Mouse (Mus musculus): ENCODE measurements at regions not wholly inside any gene's neighbourhood (a gene's known extent, or its start where the extent isn't known, plus 50 kb on each side); places are given as distances from the start of the nearest gene placed in this dataset.

GRCm38 (mm10) chr10:121150668-121151067, 116.9 kb downstream of the Wif1 start:
- Histone ChIP-seq H3K4me1 (no peaks in the 10 kb centered on the region), H3K9me3 (replicated peaks) (no peaks in the 10 kb centered on the region), H3K27me3 (ENCODE audit: low read depth, poor library complexity, severe bottlenecking) (no peaks in the 10 kb centered on the region), H3K36me3 (no peaks in the 10 kb centered on the region), H3K4me3 (no peak overlapping the region), H3K27ac (replicated peaks) (no peak overlapping the region)
- 93% methylated on average over 9 of the region's 9 CpGs for WGBS
- DNase-seq (ENCODE audit: low spot score): no peak

- no peaks in the 10 kb centered on the region for H3K9me3 ChIP-seq (replicated peaks)
- no peaks in the 10 kb centered on the region for H3K27me3 ChIP-seq (ENCODE audit: low read depth, poor library complexity, severe bottlenecking)
- no peak overlapping the region for H3K27ac ChIP-seq (replicated peaks)
- 77% methylated on average over 4 of the region's 4 CpGs for WGBS
- H3K36me3 ChIP-seq: no peaks in the 10 kb centered on the region
- no peak overlapping the region for H3K4me3 ChIP-seq
- no peaks in the 10 kb centered on the region for H3K4me1 ChIP-seq
- DNase-seq (ENCODE audit: low spot score): no peak
These were observed 119.9 kb downstream of the Wif1 start for GRCm38 (mm10) chr10:121153625-121154024.

- no peak for DNase-seq (ENCODE audit: low spot score)
- Histone ChIP-seq H3K4me3 (no peak overlapping the region), H3K36me3 (no peaks in the 10 kb centered on the region), H3K9me3 (replicated peaks) (peaks cover 8% of the 10 kb centered on the region; the same call in 1 of the 2 replicates), H3K27me3 (ENCODE audit: low read depth, poor library complexity, severe bottlenecking) (no peaks in the 10 kb centered on the region), H3K4me1 (peaks cover 7% of the 10 kb centered on the region), H3K27ac (replicated peaks) (no peak overlapping the region)
- WGBS: 57% methylated on average over 7 of the region's 7 CpGs
These were observed 126.7 kb downstream of the Wif1 start for GRCm38 (mm10) chr10:121160499-121160898.

- Histone ChIP-seq H3K4me1 (peaks cover 7% of the 10 kb centered on the region), H3K9me3 (replicated peaks) (peaks cover 8% of the 10 kb centered on the region; the same call in 1 of the 2 replicates), H3K36me3 (no peaks in the 10 kb centered on the region), H3K27ac (replicated peaks) (no peak overlapping the region), H3K4me3 (no peak overlapping the region), H3K27me3 (ENCODE audit: low read depth, poor library complexity, severe bottlenecking) (no peaks in the 10 kb centered on the region)
- DNase-seq (ENCODE audit: low spot score): no peak
- 92% methylated on average over 11 of the region's 11 CpGs for WGBS
These were observed 127.4 kb downstream of the Wif1 start for GRCm38 (mm10) chr10:121161201-121161600.

GRCm38 (mm10) chr10:121174022-121174421, 140.3 kb downstream of the Wif1 start:
- Histone ChIP-seq H3K36me3 (no peaks in the 10 kb centered on the region), H3K27ac (replicated peaks) (no peak overlapping the region), H3K27me3 (ENCODE audit: low read depth, poor library complexity, severe bottlenecking) (no peaks in the 10 kb centered on the region), H3K4me3 (no peak overlapping the region), H3K9me3 (replicated peaks) (no peaks in the 10 kb centered on the region), H3K4me1 (no peaks in the 10 kb centered on the region)
- 92% methylated on average over 9 of the region's 9 CpGs for WGBS
- DNase-seq (ENCODE audit: low spot score): no peak

- Histone ChIP-seq H3K36me3 (no peaks in the 10 kb centered on the region), H3K27me3 (ENCODE audit: low read depth, poor library complexity, severe bottlenecking) (no peaks in the 10 kb centered on the region), H3K27ac (replicated peaks) (no peak overlapping the region), H3K9me3 (replicated peaks) (no peaks in the 10 kb centered on the region), H3K4me3 (no peak overlapping the region), H3K4me1 (no peaks in the 10 kb centered on the region)
- no peak for DNase-seq (ENCODE audit: low spot score)
- WGBS: 95% methylated on average over 7 of the region's 7 CpGs
These were observed 155.4 kb downstream of the Wif1 start for GRCm38 (mm10) chr10:121189139-121189538.

GRCm38 (mm10) chr10:121199236-121199635, 151.8 kb downstream of the Tbc1d30 start:
- H3K27ac ChIP-seq (replicated peaks): no peak overlapping the region
- H3K27me3 ChIP-seq (ENCODE audit: low read depth, poor library complexity, severe bottlenecking): peaks cover 33% of the 10 kb centered on the region
- no peak for DNase-seq (ENCODE audit: low spot score)
- H3K9me3 ChIP-seq (replicated peaks): no peaks in the 10 kb centered on the region
- no peak overlapping the region for H3K4me3 ChIP-seq
- H3K36me3 ChIP-seq: no peaks in the 10 kb centered on the region
- WGBS: 72% methylated on average over 2 of the region's 2 CpGs
- H3K4me1 ChIP-seq: no peaks in the 10 kb centered on the region

- no peaks in the 10 kb centered on the region for H3K36me3 ChIP-seq
- DNase-seq (ENCODE audit: low spot score): peak; percentile 15
- no peak overlapping the region for H3K4me3 ChIP-seq
- WGBS: 92% methylated on average over 7 of the region's 7 CpGs
- H3K9me3 ChIP-seq (replicated peaks): no peaks in the 10 kb centered on the region
- H3K27ac ChIP-seq (replicated peaks): no peak overlapping the region
- peaks cover 18% of the 10 kb centered on the region for H3K4me1 ChIP-seq
- peaks cover 50% of the 10 kb centered on the region for H3K27me3 ChIP-seq (ENCODE audit: low read depth, poor library complexity, severe bottlenecking)
These were observed 148.5 kb downstream of the Tbc1d30 start for GRCm38 (mm10) chr10:121202531-121202930.

- peaks cover 50% of the 10 kb centered on the region for H3K27me3 ChIP-seq (ENCODE audit: low read depth, poor library complexity, severe bottlenecking)
- peak; percentile 13 for DNase-seq (ENCODE audit: low spot score)
- WGBS: 86% methylated on average over 11 of the region's 11 CpGs
These were observed 145.5 kb downstream of the Tbc1d30 start for GRCm38 (mm10) chr10:121205551-121205950.

GRCm38 (mm10) chr10:121206002-121206742, 144.9 kb downstream of the Tbc1d30 start:
- Histone ChIP-seq H3K36me3 (no peaks in the 10 kb centered on the region), H3K27ac (replicated peaks) (peak overlapping the region; percentile 74), H3K4me3 (0 out of 2 replicates have a peak overlapping the region, but pooled peaks have one; percentile 2), H3K27me3 (ENCODE audit: low read depth, poor library complexity, severe bottlenecking) (peaks cover 50% of the 10 kb centered on the region), H3K4me1 (peaks cover 18% of the 10 kb centered on the region), H3K9me3 (replicated peaks) (no peaks in the 10 kb centered on the region)
- DNase-seq (ENCODE audit: low spot score): peak; percentile 65
- WGBS: 16% methylated on average over 15 of the region's 15 CpGs

More at GRCm38 (mm10) chr10:121205551-121205950, 145.5 kb downstream of the Tbc1d30 start:
- Histone ChIP-seq H3K4me1 (peaks cover 18% of the 10 kb centered on the region), H3K27ac (replicated peaks) (peak overlapping the region; percentile 74; the same call in 1 of the 2 replicates), H3K9me3 (replicated peaks) (no peaks in the 10 kb centered on the region), H3K4me3 (no peak overlapping the region), H3K36me3 (no peaks in the 10 kb centered on the region)

GRCm38 (mm10) chr10:121206743-121207039, 144.4 kb downstream of the Tbc1d30 start:
- 54% methylated on average over 3 of the region's 3 CpGs for WGBS
- Histone ChIP-seq H3K4me3 (0 out of 2 replicates have a peak overlapping the region, but pooled peaks have one; percentile 2), H3K27ac (replicated peaks) (peak overlapping the region; percentile 74), H3K9me3 (replicated peaks) (no peaks in the 10 kb centered on the region), H3K36me3 (no peaks in the 10 kb centered on the region), H3K4me1 (peaks cover 18% of the 10 kb centered on the region), H3K27me3 (ENCODE audit: low read depth, poor library complexity, severe bottlenecking) (peaks cover 45% of the 10 kb centered on the region)
- no peak for DNase-seq (ENCODE audit: low spot score)
